Mouse (Mus musculus) heart, adult 2 months (tissue): ENCODE measurements around the gene Zfp760. TPM values are rescaled to one million over a fixed set of nuclear protein-coding genes. Genes with fewer than 3 reads are reported as not detected.

Experiments
- DNase-seq, 2 experiments: peaks; one replicate each; pipeline ENCODE4 v3.0.0; 2021
- H3K27ac ChIP-seq: fragments of 200-600 bp; 2 replicates; pipeline ENCODE4 v1.8.1; 2022
- H3K27me3 ChIP-seq: fragments of 200-500 bp; 2 replicates; pipeline ENCODE4 v1.6.1; 2012; ENCODE audit warnings: mild to moderate bottlenecking, low read length, inconsistent platforms, mixed read lengths; ENCODE audit not compliant: control insufficient read depth, insufficient read depth
- H3K36me3 ChIP-seq: fragments of 200-500 bp; 2 replicates; pipeline ENCODE4 v1.6.1; 2012; ENCODE audit warnings: low read length, inconsistent platforms; ENCODE audit not compliant: control insufficient read depth, insufficient read depth
- H3K4me1 ChIP-seq: fragments of 200-500 bp; 2 replicates; pipeline ENCODE4 v1.6.1; 2011; ENCODE audit warnings: low read length; ENCODE audit not compliant: control insufficient read depth, insufficient read depth
- H3K4me3 ChIP-seq: fragments of 200-600 bp; 2 replicates; pipeline ENCODE4 v1.8.1; 2022
- H3K79me2 ChIP-seq: fragments of 200-500 bp; replicated peaks from 2 replicates; pipeline ENCODE4 v1.6.1; 2012; ENCODE audit warnings: mild to moderate bottlenecking, inconsistent platforms, low read length, moderate library complexity, mixed read lengths; ENCODE audit not compliant: control insufficient read depth, insufficient read depth
- H3K9ac ChIP-seq: fragments of 200-500 bp; 2 replicates; pipeline ENCODE4 v1.6.1; 2012; ENCODE audit warnings: low read depth, mild to moderate bottlenecking, control low read depth, inconsistent platforms, low read length, mixed read lengths
- CTCF ChIP-seq: fragments of 200-600 bp; IDR thresholded peaks from 2 replicates; pipeline ENCODE4 v1.8.1; 2022; ENCODE audit warnings: antibody characterized with exemption, mild to moderate bottlenecking, moderate library complexity
- EP300 ChIP-seq: fragments of 200-500 bp; IDR thresholded peaks from 2 replicates; pipeline ENCODE4 v1.6.1; 2011; ENCODE audit warnings: low read depth, low read length, control low read depth; ENCODE audit not compliant: insufficient read depth
- POLR2A ChIP-seq: fragments of 200-500 bp; IDR thresholded peaks from 2 replicates; pipeline ENCODE4 v1.6.1; 2011; ENCODE audit warnings: mild to moderate bottlenecking, low read depth, low read length, control low read depth; ENCODE audit not compliant: insufficient read depth
- WGBS: fragments of 180-500 bp; shearing (Covaris S2); methylation state at CpG from one replicate; pipeline ENCODE4 v1.1.7; 2018; 5-methylcytosine and 5-hydroxymethylcytosine counted together
- intact Hi-C: fragments of 180-260 bp; cut with DNase I; formaldehyde crosslinking; loops from one replicate; pipeline ENCODE4 v1.15.1; 2025
- polyA plus RNA-seq: library from polyadenylated mRNA; depleted of rRNA; stranded (reverse); fragments of >200 nt; gene quantifications from 2 replicates; pipeline ENCODE4 v1.2.3, GENCODE M21; 2012; rRNA removed
- total RNA-seq, 2 experiments: library from RNA; stranded (reverse); gene quantifications; 2 replicates each; pipeline ENCODE4 v1.2.3; 2021

Gene Zfp760
- total and polyA plus RNA-seq, 3 experiments = 0.53 to 1.5 (median 1.3) TPM

- H3K27me3 ChIP-seq = no peaks in the 10 kb centered on the region
- DNase-seq = peak; percentile 83 to 86
- H3K36me3 ChIP-seq = peaks cover 4% of the 10 kb centered on the region
- H3K4me3 ChIP-seq = peak overlapping the region; percentile 56
- TF ChIP-seq EP300 (0 out of 2 replicates have a peak, but pooled peaks have one; percentile 51), CTCF (peak; percentile 51), POLR2A (peak; percentile 63; the same call in 1 of the 2 replicates)
- under 1% methylated on average over 27 of the region's 27 CpGs for WGBS
- peak overlapping the region; percentile 63 for H3K9ac ChIP-seq
- peak overlapping the region; percentile 78 for H3K27ac ChIP-seq
- H3K79me2 ChIP-seq = no peaks in the 10 kb centered on the region; the same call in 1 of the 2 replicates
- H3K4me1 ChIP-seq = no peaks in the 10 kb centered on the region
- intact Hi-C loops = loop anchor here (2.0 to 10.0 kb wide), 2 partner anchors 27 to 231 kb away; partner anchors contain the start of genes Zfp760, Zfp942 and Zfp943
These were observed 26.0 kb downstream of the Zfp760 start for GRCm38 (mm10) chr17:21733529-21734031.

GRCm38 (mm10) chr17:21752791-21753190 lies 45.2 kb downstream of the Zfp760 start:
- Histone ChIP-seq H3K4me3 (no peak overlapping the region), H3K79me2 (no peaks in the 10 kb centered on the region), H3K9ac (no peak overlapping the region), H3K27me3 (no peaks in the 10 kb centered on the region), H3K4me1 (no peaks in the 10 kb centered on the region), H3K27ac (no peak overlapping the region), H3K36me3 (no peaks in the 10 kb centered on the region)
- intact Hi-C loops = no loop called here
- 56% methylated on average over 2 of the region's 2 CpGs for WGBS
- TF ChIP-seq POLR2A (no peak), CTCF (no peak), EP300 (no peak)
- no peak for DNase-seq

GRCm38 (mm10) chr17:21753342-21754208 lies 46.0 kb downstream of the Zfp760 start:
- Histone ChIP-seq H3K27ac (no peak overlapping the region), H3K27me3 (no peaks in the 10 kb centered on the region), H3K79me2 (no peaks in the 10 kb centered on the region), H3K9ac (0 out of 2 replicates have a peak overlapping the region, but pooled peaks have one; percentile 6), H3K36me3 (no peaks in the 10 kb centered on the region), H3K4me1 (no peaks in the 10 kb centered on the region), H3K4me3 (peak overlapping the region; percentile 22; the same call in 1 of the 2 replicates)
- DNase-seq = no peak
- intact Hi-C loops = no loop called here
- 13% methylated on average over 20 of the region's 20 CpGs for WGBS
- no peak for TF ChIP-seq POLR2A

- no peak overlapping the region for H3K9ac ChIP-seq
- TF ChIP-seq EP300 (no peak), CTCF (no peak), POLR2A (no peak)
- no peaks in the 10 kb centered on the region for H3K79me2 ChIP-seq
- no peaks in the 10 kb centered on the region for H3K27me3 ChIP-seq
- no peaks in the 10 kb centered on the region for H3K4me1 ChIP-seq
- DNase-seq = no peak
- H3K36me3 ChIP-seq = no peaks in the 10 kb centered on the region
- H3K4me3 ChIP-seq = no peak overlapping the region
- intact Hi-C loops = no loop called here
- no peak overlapping the region for H3K27ac ChIP-seq
- WGBS = 81% methylated on average over 2 of the region's 2 CpGs
These were observed 62.8 kb downstream of the Zfp760 start for GRCm38 (mm10) chr17:21770336-21770735.

Other genes with a start within 250 kb of the Zfp760 start
- 1 to 10 TPM; 2.0 to 2.5 TPM for gene Zfp53, start 218.7 kb upstream of the Zfp760 start, total RNA-seq
- 0.55 and 1.0 TPM in 2 replicates for gene Zfp53, start 218.7 kb upstream of the Zfp760 start, polyA plus RNA-seq
- 1 to 10 TPM; 3.5 to 5.9 TPM for gene Zfp52, start 172.2 kb upstream of the Zfp760 start, total RNA-seq
- 1.1 and 1.9 TPM in 2 replicates for gene Zfp52, start 172.2 kb upstream of the Zfp760 start, polyA plus RNA-seq
- gene Zfp948, start 140.7 kb upstream of the Zfp760 start, total RNA-seq = 1 to 10 TPM; 2.7 to 3.7 TPM
- 1.2 and 3.0 TPM in 2 replicates for gene Zfp948, start 140.7 kb upstream of the Zfp760 start, polyA plus RNA-seq
- 1 to 10 TPM; 2.1 to 2.4 TPM for gene Zfp983, start 57.1 kb upstream of the Zfp760 start, total RNA-seq
- gene Zfp983, start 57.1 kb upstream of the Zfp760 start, polyA plus RNA-seq = 0.35 and 1.3 TPM in 2 replicates
- gene Gm10226, start 15.9 kb upstream of the Zfp760 start, total RNA-seq = 1 to 10 TPM; 2.2 to 2.4 TPM
- not detected in 2 replicates for gene Gm10226, start 15.9 kb upstream of the Zfp760 start, polyA plus RNA-seq
- 1 to 10 TPM; 5.1 to 5.9 TPM for gene Zfp229, start 23.1 kb downstream of the Zfp760 start, total RNA-seq
- gene Zfp229, start 23.1 kb downstream of the Zfp760 start, polyA plus RNA-seq = 1.5 and 3.3 TPM in 2 replicates
- gene Zfp820, start 138.0 kb downstream of the Zfp760 start, total RNA-seq = under 1 TPM; 0.65 to 0.86 TPM
- 0.08 and 0.35 TPM in 2 replicates for gene Zfp820, start 138.0 kb downstream of the Zfp760 start, polyA plus RNA-seq
- gene Zfp995, start 202.2 kb downstream of the Zfp760 start, total RNA-seq = under 1 TPM; 0.39 to 0.60 TPM
- gene Zfp995, start 202.2 kb downstream of the Zfp760 start, polyA plus RNA-seq = 0.20 and 0.47 TPM in 2 replicates